Mouse (Mus musculus) liver, adult 2 months (tissue): ENCODE results near the gene Lrch1. TPM values are rescaled to one million over a fixed set of nuclear protein-coding genes. Genes with fewer than 3 reads are reported as not detected.

ENCODE experiments used
- DNase-seq: peaks from one replicate; pipeline ENCODE4 v3.0.0-alpha.2; 2011; ENCODE audit warnings: low read depth, low spot score; ENCODE audit errors: extremely low read depth
- H3K27ac ChIP-seq: fragments of 200-500 bp; replicated peaks from 2 replicates; pipeline ENCODE4 v1.5.1; 2012; ENCODE audit warnings: low read depth, mild to moderate bottlenecking, control low read depth, inconsistent platforms, low read length; ENCODE audit not compliant: insufficient read depth
- H3K27me3 ChIP-seq: fragments of 200-500 bp; 2 replicates; pipeline ENCODE4 v1.6.1; 2012; ENCODE audit warnings: mild to moderate bottlenecking, moderate library complexity, low read length, inconsistent platforms; ENCODE audit not compliant: control insufficient read depth, insufficient read depth
- H3K36me3 ChIP-seq: fragments of 200-500 bp; 2 replicates; pipeline ENCODE4 v1.6.1; 2012; ENCODE audit warnings: low read length, inconsistent platforms; ENCODE audit not compliant: control insufficient read depth, insufficient read depth
- H3K4me1 ChIP-seq: fragments of 200-500 bp; 2 replicates; pipeline ENCODE4 v1.6.1; 2011; ENCODE audit warnings: low read length; ENCODE audit not compliant: control insufficient read depth, insufficient read depth
- H3K4me3 ChIP-seq: fragments of 200-500 bp; 2 replicates; pipeline ENCODE4 v1.5.1; 2011; ENCODE audit warnings: low read depth, mild to moderate bottlenecking, control low read depth, low read length, moderate library complexity; ENCODE audit not compliant: insufficient read depth
- H3K79me2 ChIP-seq: fragments of 200-500 bp; 2 replicates; pipeline ENCODE4 v1.6.1; 2012; ENCODE audit warnings: inconsistent platforms, mild to moderate bottlenecking, low read length, moderate library complexity; ENCODE audit not compliant: control insufficient read depth, insufficient read depth
- H3K9ac ChIP-seq: fragments of 200-500 bp; 2 replicates; pipeline ENCODE4 v1.6.1; 2012; ENCODE audit warnings: low read depth, mild to moderate bottlenecking, control low read depth, inconsistent platforms, low read length
- CTCF ChIP-seq: fragments of 200-500 bp; IDR thresholded peaks from 2 replicates; pipeline ENCODE4 v1.5.1; 2011; ENCODE audit warnings: low read depth, low read length, control low read depth
- POLR2A ChIP-seq: fragments of 200-500 bp; IDR thresholded peaks from 2 replicates; pipeline ENCODE4 v1.6.1; 2011; ENCODE audit warnings: low read length, control low read depth; ENCODE audit not compliant: insufficient read depth; ENCODE audit errors: extremely low read depth
- WGBS: fragments of 180-500 bp; shearing (Covaris S2); methylation state at CpG from one replicate; pipeline ENCODE4 v1.1.7; 2018; 5-methylcytosine and 5-hydroxymethylcytosine counted together
- polyA plus RNA-seq: library from polyadenylated mRNA; depleted of rRNA; stranded (reverse); fragments of >200 nt; gene quantifications from 2 replicates; pipeline ENCODE4 v1.2.3, GENCODE M21; 2012
- total RNA-seq: library from RNA; depleted of rRNA; stranded (reverse); fragments of >200 nt; gene quantifications from 2 replicates; pipeline ENCODE4 v1.2.3, GENCODE M21; 2014

The Lrch1 gene
- total and polyA plus RNA-seq, 2 experiments, result 2.7 to 6.5 TPM

DNA sequence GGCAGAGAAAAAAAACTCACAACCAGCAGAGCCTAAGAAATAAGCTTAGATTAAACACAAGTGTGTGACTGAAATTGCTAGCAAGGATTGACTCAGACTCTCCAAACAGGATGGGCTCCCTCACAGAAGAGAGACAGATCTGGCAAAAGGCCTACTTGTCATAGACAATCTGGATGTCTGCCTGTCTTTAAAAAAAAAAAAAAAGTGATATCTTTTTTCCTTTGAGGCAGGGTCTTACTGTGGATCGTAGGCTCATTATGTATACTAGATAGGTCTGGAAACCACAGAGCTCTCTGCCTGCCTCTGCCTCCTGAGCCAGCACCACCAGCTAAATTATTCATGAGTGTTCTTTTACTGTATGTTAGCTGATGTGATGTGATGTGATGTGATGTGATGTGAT lies 179.8 kb downstream of the Lrch1 start:
- WGBS, result 79% methylated on average over 1 of the region's 1 CpGs
- TF ChIP-seq CTCF (no peak), POLR2A (no peak)

DNA sequence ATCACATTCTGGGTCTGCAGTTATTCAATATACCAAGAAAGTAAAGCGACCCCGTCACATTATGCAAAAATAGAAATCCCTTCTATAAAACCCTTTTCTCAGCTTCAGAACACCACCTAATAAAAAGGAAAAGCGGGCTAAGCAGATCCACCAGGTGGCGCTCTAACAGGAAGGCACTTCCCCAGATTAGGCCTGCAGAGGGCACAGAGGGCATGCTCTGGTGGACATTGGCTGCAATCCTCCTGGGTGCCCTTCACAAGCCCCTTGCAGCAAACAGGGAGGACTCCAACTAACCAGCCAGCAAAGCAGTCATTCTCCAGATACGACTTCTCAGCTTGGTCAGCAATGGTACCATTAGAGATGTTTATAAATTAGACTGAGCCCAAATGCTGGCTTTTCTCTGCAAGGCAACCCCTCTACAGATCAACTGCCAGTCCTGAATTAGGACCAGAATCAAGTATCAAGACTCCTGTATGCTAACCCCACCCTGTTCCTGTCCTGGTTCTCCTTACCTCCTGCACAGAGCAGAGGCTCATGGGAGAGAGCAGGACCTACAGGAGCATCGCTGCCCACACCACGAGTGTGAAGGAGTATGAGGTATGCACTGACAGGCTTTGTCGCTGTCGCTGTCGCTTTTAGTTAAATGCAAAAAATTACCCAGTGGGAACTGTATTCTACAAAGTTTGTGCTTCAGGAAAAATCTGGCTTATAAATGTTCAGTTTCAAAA lies 183.3 kb downstream of the Lrch1 start:
- Histone ChIP-seq H3K4me1 (no peaks in the 10 kb centered on the region), H3K79me2 (no peaks in the 10 kb centered on the region), H3K27ac (no peak overlapping the region), H3K9ac (no peak overlapping the region), H3K36me3 (peaks cover under 1% of the 10 kb centered on the region; the same call in 1 of the 2 replicates), H3K27me3 (no peaks in the 10 kb centered on the region), H3K4me3 (no peak overlapping the region)
- no peak for TF ChIP-seq POLR2A
- peak; percentile 90 for TF ChIP-seq CTCF
- 61% methylated on average over 10 of the region's 10 CpGs for WGBS
- peak; percentile 48 for DNase-seq

More for the DNA sequence above, 179.8 kb downstream of the Lrch1 start:
- Histone ChIP-seq H3K9ac (no peak overlapping the region), H3K27me3 (no peaks in the 10 kb centered on the region), H3K27ac (no peak overlapping the region), H3K4me3 (no peak overlapping the region), H3K36me3 (peaks cover 7% of the 10 kb centered on the region; the same call in 1 of the 2 replicates), H3K79me2 (no peaks in the 10 kb centered on the region), H3K4me1 (no peaks in the 10 kb centered on the region)
- DNase-seq, result no peak

DNA sequence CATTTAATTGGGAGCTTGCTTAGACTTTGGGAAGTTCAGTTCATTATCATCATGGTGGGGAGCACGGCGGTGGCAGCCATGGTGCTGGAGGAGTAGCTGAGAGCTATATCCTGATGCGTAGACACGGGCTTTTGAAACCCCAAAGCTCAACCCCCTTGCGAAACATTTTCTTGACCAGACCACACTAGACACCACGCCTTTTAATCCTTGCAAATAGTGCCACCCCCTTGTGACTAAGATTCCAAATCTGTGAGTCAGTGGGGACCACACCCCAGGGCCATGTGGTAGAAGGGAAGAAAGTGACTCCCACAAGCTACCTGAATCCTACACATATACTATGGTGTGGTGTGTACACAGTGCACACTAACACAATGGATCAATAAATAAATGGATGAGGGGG lies 210.8 kb downstream of the Lrch1 start:
- Histone ChIP-seq H3K79me2 (peaks cover 9% of the 10 kb centered on the region; the same call in 1 of the 2 replicates), H3K9ac (no peak overlapping the region), H3K36me3 (peaks cover 54% of the 10 kb centered on the region), H3K27me3 (no peaks in the 10 kb centered on the region), H3K4me3 (no peak overlapping the region), H3K4me1 (peaks cover 16% of the 10 kb centered on the region), H3K27ac (no peak overlapping the region)
- DNase-seq, result no peak
- TF ChIP-seq POLR2A (no peak), CTCF (no peak)
- 86% methylated on average over 6 of the region's 6 CpGs for WGBS

DNA sequence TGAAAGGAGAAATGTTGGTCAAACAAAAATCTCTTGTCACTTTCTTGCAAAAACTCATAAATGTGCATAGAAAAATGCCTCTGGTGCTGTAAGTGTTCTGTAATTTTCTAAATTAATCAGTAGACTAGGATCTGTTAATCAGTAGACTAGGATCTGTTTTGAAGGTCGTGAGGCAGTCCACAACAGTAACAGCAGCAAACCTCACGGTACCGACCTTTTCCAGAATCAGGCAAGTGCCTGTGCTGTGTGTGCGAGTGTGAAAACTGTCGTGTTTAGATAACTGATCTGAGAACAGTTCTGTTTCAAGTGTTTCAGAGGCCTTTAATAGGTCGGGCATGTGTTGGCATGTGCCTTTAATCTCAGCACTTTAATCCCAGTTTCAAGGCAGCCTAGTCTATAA lies 212.2 kb downstream of the Lrch1 start:
- H3K27me3 ChIP-seq, result no peaks in the 10 kb centered on the region
- H3K36me3 ChIP-seq, result peaks cover 43% of the 10 kb centered on the region
- H3K9ac ChIP-seq, result peak overlapping the region; percentile 12
- peak overlapping the region; percentile 38; the same call in 1 of the 2 replicates for H3K27ac ChIP-seq
- DNase-seq, result peak; percentile 72
- H3K79me2 ChIP-seq, result peaks cover 9% of the 10 kb centered on the region; the same call in 1 of the 2 replicates
- H3K4me3 ChIP-seq, result no peak overlapping the region
- peaks cover 9% of the 10 kb centered on the region; the same call in 1 of the 2 replicates for H3K4me1 ChIP-seq
- WGBS, result 32% methylated on average over 6 of the region's 6 CpGs
- TF ChIP-seq CTCF, result no peak
- TF ChIP-seq POLR2A, result no peak

DNA sequence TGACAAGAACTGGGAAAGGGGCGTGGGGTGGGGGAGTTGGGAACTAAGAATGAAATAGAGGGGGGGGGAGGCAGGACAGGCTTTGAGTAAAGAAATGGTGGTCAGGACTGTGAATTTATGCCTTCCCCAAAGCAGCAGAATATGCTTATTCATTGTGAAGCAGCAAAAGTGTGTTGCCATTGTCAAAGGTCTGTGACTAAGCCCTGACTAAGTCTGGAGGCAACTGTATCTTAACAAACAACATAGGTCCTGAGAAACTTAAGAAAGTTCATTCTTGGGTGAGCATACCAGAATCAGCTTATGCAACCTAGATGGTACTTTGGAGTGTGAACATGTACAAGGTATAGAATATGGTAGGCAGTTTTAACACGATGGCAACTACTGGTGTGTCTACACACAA lies 214.3 kb downstream of the Lrch1 start:
- 34% methylated on average over 2 of the region's 2 CpGs for WGBS
- H3K4me3 ChIP-seq, result peak overlapping the region; percentile 45; the same call in 1 of the 2 replicates
- no peak overlapping the region for H3K27ac ChIP-seq
- TF ChIP-seq CTCF, result no peak
- TF ChIP-seq POLR2A, result no peak
- DNase-seq, result peak; percentile 54
- H3K9ac ChIP-seq, result no peak overlapping the region
- H3K79me2 ChIP-seq, result peaks cover 9% of the 10 kb centered on the region; the same call in 1 of the 2 replicates
- H3K27me3 ChIP-seq, result no peaks in the 10 kb centered on the region
- H3K36me3 ChIP-seq, result peaks cover 24% of the 10 kb centered on the region
- peaks cover 17% of the 10 kb centered on the region; the same call in 1 of the 2 replicates for H3K4me1 ChIP-seq
